20 mouse cellular contexts compared by ENCODE assay signal in genomic region chr1:92669430-92669829, GRCm38 (mm10). TPM values are rescaled to one million over a fixed set of nuclear protein-coding genes. Genes with fewer than 3 reads are reported as not detected.
A peak's percentile ranks its signal among the peaks of the same experiment; 100 is the strongest.
DNase-seq lines count a peak whose midpoint lies in the region.
"Had no signal": no experiment of that assay in that cellular context is flagged by ENCODE, and none has a peak within 500 bp of the region (broad histone marks: within the 10 kb centered on the region; RNA-seq: fewer than 3 reads in every experiment).

No protein-coding gene starts in this region.

- DNase-seq in 3T3-L1 (ENCODE audit: low read depth, low spot score) (peak; percentile 43), 416B (ENCODE audit: low read depth) (peak; percentile 36), NIH3T3 (ENCODE audit: low read depth) (peak; percentile 18)
- DNase-seq in c-Kit-positive CD71-positive TER-119-positive erythroid progenitor cells, embryonic 14.5 days (ENCODE audit: low spot score) = no peak
- DNase-seq in gastrocnemius, postnatal 4 days (ENCODE audit: low spot score in 2 of 2) = no peak
- no peak for DNase-seq in thymus, postnatal 25 days
- DNase-seq: adrenal gland, postnatal 10 days; B cell, adult 2 months; cerebellum, adult 18-20 months; cerebellum, adult 9-10 months; cerebellum, postnatal 14 days; gastrocnemius, postnatal 10 days; gastrocnemius, postnatal 36 days; heart, adult 11 months; kidney, adult 11 months had no signal

RNA-seq across cellular contexts. Expression of gene Otos, which starts 20.8 kb away (rescaled TPM):
- total RNA-seq in gastrocnemius, postnatal 4 days (2021) = under 1 TPM in 1 of 2 experiments, not detected in 1; 0.57 TPM
- total RNA-seq: adrenal gland, postnatal 10 days; gastrocnemius, adult 18-20 months; gastrocnemius, postnatal 36 days; heart, adult 8-10 months; heart, postnatal 25 days had no signal

RNA-seq across cellular contexts. Expression of gene Cops9, which starts 27.6 kb away (rescaled TPM):
- 100 to 1,000 TPM; 241 to 255 TPM for total RNA-seq in gastrocnemius, postnatal 4 days (2021)

RNA-seq across cellular contexts. Expression of gene Olfr12, which starts 51.8 kb away (rescaled TPM):
- total RNA-seq in gastrocnemius, postnatal 4 days (2021) = not detected
- total RNA-seq: adrenal gland, postnatal 10 days; gastrocnemius, adult 18-20 months; gastrocnemius, postnatal 10 days; gastrocnemius, postnatal 36 days; heart, adult 8-10 months; heart, postnatal 25 days; hematopoietic stem cell, adult 5-6 weeks; MEL had no signal

Comparison
In these comparisons a context has a peak if more than half of its experiments do, and no peak if none do; other contexts are left out.
1. DNase-seq: peak in 3T3-L1 (single experiment), 416B (single experiment) and NIH3T3 (single experiment); none in c-Kit-positive CD71-positive TER-119-positive erythroid progenitor cells, embryonic 14.5 days (single experiment), gastrocnemius, postnatal 4 days (0 of 2) and thymus, postnatal 25 days (single experiment).